Mouse (Mus musculus) liver, adult 2 months (tissue): ENCODE data around the gene Mpv17. TPM values are rescaled to one million over a fixed set of nuclear protein-coding genes. Genes with fewer than 3 reads are reported as not detected.

ENCODE experiments used
- DNase-seq: peaks from one replicate; pipeline ENCODE4 v3.0.0-alpha.2; 2011; ENCODE audit warnings: low read depth, low spot score; ENCODE audit errors: extremely low read depth
- H3K27ac ChIP-seq: fragments of 200-500 bp; replicated peaks from 2 replicates; pipeline ENCODE4 v1.5.1; 2012; ENCODE audit warnings: low read depth, mild to moderate bottlenecking, control low read depth, inconsistent platforms, low read length; ENCODE audit not compliant: insufficient read depth
- H3K27me3 ChIP-seq: fragments of 200-500 bp; 2 replicates; pipeline ENCODE4 v1.6.1; 2012; ENCODE audit warnings: mild to moderate bottlenecking, moderate library complexity, low read length, inconsistent platforms; ENCODE audit not compliant: control insufficient read depth, insufficient read depth
- H3K36me3 ChIP-seq: fragments of 200-500 bp; 2 replicates; pipeline ENCODE4 v1.6.1; 2012; ENCODE audit warnings: low read length, inconsistent platforms; ENCODE audit not compliant: control insufficient read depth, insufficient read depth
- H3K4me1 ChIP-seq: fragments of 200-500 bp; 2 replicates; pipeline ENCODE4 v1.6.1; 2011; ENCODE audit warnings: low read length; ENCODE audit not compliant: control insufficient read depth, insufficient read depth
- H3K4me3 ChIP-seq: fragments of 200-500 bp; 2 replicates; pipeline ENCODE4 v1.5.1; 2011; ENCODE audit warnings: low read depth, mild to moderate bottlenecking, control low read depth, low read length, moderate library complexity; ENCODE audit not compliant: insufficient read depth
- H3K79me2 ChIP-seq: fragments of 200-500 bp; 2 replicates; pipeline ENCODE4 v1.6.1; 2012; ENCODE audit warnings: inconsistent platforms, mild to moderate bottlenecking, low read length, moderate library complexity; ENCODE audit not compliant: control insufficient read depth, insufficient read depth
- H3K9ac ChIP-seq: fragments of 200-500 bp; 2 replicates; pipeline ENCODE4 v1.6.1; 2012; ENCODE audit warnings: low read depth, mild to moderate bottlenecking, control low read depth, inconsistent platforms, low read length
- CTCF ChIP-seq: fragments of 200-500 bp; IDR thresholded peaks from 2 replicates; pipeline ENCODE4 v1.5.1; 2011; ENCODE audit warnings: low read depth, low read length, control low read depth
- POLR2A ChIP-seq: fragments of 200-500 bp; IDR thresholded peaks from 2 replicates; pipeline ENCODE4 v1.6.1; 2011; ENCODE audit warnings: low read length, control low read depth; ENCODE audit not compliant: insufficient read depth; ENCODE audit errors: extremely low read depth
- WGBS: fragments of 180-500 bp; shearing (Covaris S2); methylation state at CpG from one replicate; pipeline ENCODE4 v1.1.7; 2018; 5-methylcytosine and 5-hydroxymethylcytosine counted together
- polyA plus RNA-seq: library from polyadenylated mRNA; depleted of rRNA; stranded (reverse); fragments of >200 nt; gene quantifications from 2 replicates; pipeline ENCODE4 v1.2.3, GENCODE M21; 2012
- total RNA-seq: library from RNA; depleted of rRNA; stranded (reverse); fragments of >200 nt; gene quantifications from 2 replicates; pipeline ENCODE4 v1.2.3, GENCODE M21; 2014

Mpv17 gene
- total and polyA plus RNA-seq, 2 experiments, result 49.0 to 92.3 TPM

- Histone ChIP-seq H3K79me2 (no peaks in the 10 kb centered on the region), H3K9ac (no peak overlapping the region), H3K27me3 (no peaks in the 10 kb centered on the region), H3K36me3 (peaks cover 3% of the 10 kb centered on the region; the same call in 1 of the 2 replicates), H3K27ac (no peak overlapping the region), H3K4me1 (peaks cover 7% of the 10 kb centered on the region; the same call in 1 of the 2 replicates), H3K4me3 (no peak overlapping the region)
- DNase-seq, result peak; percentile 13
- WGBS, result 57% methylated on average over 4 of the region's 4 CpGs
- TF ChIP-seq POLR2A (no peak), CTCF (no peak)
Observed at GRCm38 (mm10) chr5:31149781-31150180, 4.3 kb downstream of the Mpv17 start.

DNA sequence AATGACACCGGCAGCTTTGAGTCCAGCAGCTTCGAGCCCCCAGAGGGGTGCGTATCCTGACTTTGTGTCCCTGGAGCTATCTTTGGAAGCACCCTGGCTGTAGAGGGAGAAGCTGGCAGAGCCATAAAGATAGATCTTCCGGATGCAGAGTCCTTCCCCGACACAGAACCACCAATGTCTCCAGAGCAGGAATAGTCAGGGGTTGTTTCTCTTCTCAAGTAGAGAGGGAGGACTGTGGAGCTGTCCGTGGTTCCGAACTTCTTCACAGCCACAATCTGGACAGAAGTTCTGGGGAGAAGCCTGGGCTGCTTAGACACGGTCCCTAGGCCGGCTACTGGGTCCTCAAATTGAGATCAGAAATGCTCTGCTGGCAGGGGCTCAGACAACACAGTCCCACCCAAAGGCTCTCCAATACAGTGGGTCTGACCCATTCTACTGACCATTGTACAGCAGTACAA is 15.1 kb downstream of the Mpv17 start:
- Histone ChIP-seq H3K4me3 (no peak overlapping the region), H3K9ac (no peak overlapping the region), H3K79me2 (no peaks in the 10 kb centered on the region), H3K27me3 (peaks cover 17% of the 10 kb centered on the region), H3K27ac (no peak overlapping the region), H3K4me1 (no peaks in the 10 kb centered on the region; the same call in 1 of the 2 replicates), H3K36me3 (peaks cover 8% of the 10 kb centered on the region; the same call in 1 of the 2 replicates)
- DNase-seq, result no peak
- WGBS, result 20% methylated on average over 9 of the region's 9 CpGs
- TF ChIP-seq POLR2A (no peak), CTCF (no peak)

DNA sequence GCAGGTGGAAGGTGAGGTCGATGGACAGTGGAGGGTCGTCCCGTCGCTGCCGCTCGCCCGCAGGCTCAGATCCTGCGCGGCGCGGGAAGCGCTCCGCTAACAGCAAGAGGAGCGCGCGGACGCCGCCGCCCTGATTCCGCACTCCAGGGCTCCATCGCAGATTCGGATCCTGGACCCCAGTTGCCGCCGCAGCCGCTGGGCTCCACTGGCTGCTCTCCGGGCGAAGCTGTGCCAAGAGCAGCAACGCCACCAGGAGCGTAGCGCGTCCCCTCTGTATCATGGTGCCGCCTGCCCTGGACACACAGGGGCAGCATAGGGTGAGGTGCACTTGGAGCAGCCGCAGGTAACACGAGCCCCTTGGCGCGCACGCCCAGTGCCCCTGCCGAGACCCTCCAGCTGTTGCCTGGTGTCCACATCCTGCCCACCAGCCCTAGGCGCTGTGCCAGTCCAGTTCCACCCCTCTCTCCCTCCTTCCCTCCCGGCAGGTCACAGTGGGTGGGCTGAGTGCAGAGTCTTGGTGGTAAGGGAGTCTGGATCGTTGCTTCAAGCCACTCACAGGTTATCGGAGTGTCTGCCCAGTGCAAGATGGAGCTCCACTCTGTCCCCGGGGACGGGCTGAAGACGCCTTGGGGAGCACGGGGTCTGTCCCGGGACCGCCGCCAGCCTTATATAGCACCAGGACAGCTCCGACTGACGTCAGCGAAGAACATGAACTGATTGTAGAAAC is 15.6 kb downstream of the Mpv17 start, which contains the start of gene Ucn:
Ucn (minus strand) TSS at position 589 of the 727 bp plus-strand sequence.
- Histone ChIP-seq H3K36me3 (peaks cover 6% of the 10 kb centered on the region; the same call in 1 of the 2 replicates), H3K79me2 (no peaks in the 10 kb centered on the region), H3K9ac (no peak within 1 kb of the TSS), H3K4me1 (no peaks in the 10 kb centered on the region; the same call in 1 of the 2 replicates), H3K27ac (no peak within 1 kb of the TSS), H3K27me3 (peaks cover 17% of the 10 kb centered on the region), H3K4me3 (no peak within 1 kb of the TSS)
- TF ChIP-seq CTCF (no peak), POLR2A (no peak)
- WGBS, result 4% methylated on average over 52 of the region's 52 CpGs
- DNase-seq, result no peak

GRCm38 (mm10) chr5:31137658-31138057 is 16.4 kb downstream of the Mpv17 start:
- 4% methylated on average over 13 of the region's 13 CpGs for WGBS
- TF ChIP-seq POLR2A, result no peak
- TF ChIP-seq CTCF, result no peak

GRCm38 (mm10) chr5:31136730-31137424 is 17.2 kb downstream of the Mpv17 start:
- no peak overlapping the region for H3K9ac ChIP-seq
- no peaks in the 10 kb centered on the region; the same call in 1 of the 2 replicates for H3K4me1 ChIP-seq
- no peak overlapping the region for H3K4me3 ChIP-seq
- H3K36me3 ChIP-seq, result peaks cover 3% of the 10 kb centered on the region; the same call in 1 of the 2 replicates
- H3K27ac ChIP-seq, result no peak overlapping the region
- no peaks in the 10 kb centered on the region for H3K79me2 ChIP-seq
- TF ChIP-seq CTCF, result no peak
- no peak for TF ChIP-seq POLR2A
- peaks cover 17% of the 10 kb centered on the region for H3K27me3 ChIP-seq
- no peak for DNase-seq
- WGBS, result 3% methylated on average over 33 of the region's 33 CpGs

More at GRCm38 (mm10) chr5:31137658-31138057, 16.4 kb downstream of the Mpv17 start:
- H3K4me3 ChIP-seq, result no peak overlapping the region
- H3K4me1 ChIP-seq, result no peaks in the 10 kb centered on the region; the same call in 1 of the 2 replicates
- H3K27me3 ChIP-seq, result peaks cover 17% of the 10 kb centered on the region
- H3K79me2 ChIP-seq, result no peaks in the 10 kb centered on the region
- H3K27ac ChIP-seq, result no peak overlapping the region
- H3K36me3 ChIP-seq, result peaks cover 3% of the 10 kb centered on the region; the same call in 1 of the 2 replicates
- no peak overlapping the region for H3K9ac ChIP-seq
- no peak for DNase-seq
